Mouse (Mus musculus) heart, adult 2 months (tissue): ENCODE data around the gene Bptf.
"Not testable (repeated sequence)": the region's sequence is repeated elsewhere in the genome, so short reads cannot be mapped to it uniquely, and the experiment has no call there.

ENCODE experiments used
- CTCF ChIP-seq: fragments of 200-600 bp; IDR thresholded peaks from 2 replicates; pipeline ENCODE4 v1.8.1; 2022; ENCODE audit warnings: antibody characterized with exemption, mild to moderate bottlenecking, moderate library complexity
- EP300 ChIP-seq: fragments of 200-500 bp; IDR thresholded peaks from 2 replicates; pipeline ENCODE4 v1.6.1; 2011; ENCODE audit warnings: low read depth, low read length, control low read depth; ENCODE audit not compliant: insufficient read depth
- POLR2A ChIP-seq: fragments of 200-500 bp; IDR thresholded peaks from 2 replicates; pipeline ENCODE4 v1.6.1; 2011; ENCODE audit warnings: mild to moderate bottlenecking, low read depth, low read length, control low read depth; ENCODE audit not compliant: insufficient read depth

DNA sequence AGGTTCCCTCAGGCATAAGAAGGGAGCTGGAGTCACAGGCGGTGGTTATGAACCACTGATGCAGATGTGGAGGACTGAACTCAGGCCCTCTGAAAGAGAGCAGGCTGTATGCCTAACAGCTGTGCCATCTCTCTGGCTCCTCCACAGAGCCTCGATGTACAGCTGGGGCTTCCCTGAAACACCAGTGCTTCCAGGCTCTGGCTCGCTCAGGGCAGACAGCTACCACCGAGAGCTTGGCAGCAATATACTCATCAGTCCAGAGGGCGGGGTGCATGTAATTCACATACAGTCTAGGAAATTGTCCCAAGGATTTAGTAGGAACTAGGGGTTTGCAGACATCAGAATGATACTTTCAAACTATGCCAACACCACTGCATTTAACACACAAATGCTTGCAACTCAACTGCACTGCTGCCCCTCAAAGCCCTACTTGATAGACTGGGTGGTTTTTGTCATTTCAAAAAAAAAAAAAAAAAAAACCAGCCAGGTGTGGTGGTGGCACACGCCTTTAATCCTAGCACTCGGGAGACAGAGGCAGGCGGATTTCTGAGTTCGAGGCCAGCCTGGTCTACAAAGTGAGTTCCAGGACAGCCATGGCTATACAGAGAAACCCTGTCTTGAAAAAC lies 145.8 kb downstream of the Bptf start:
- not testable (repeated sequence) for TF ChIP-seq CTCF, POLR2A, EP300
